Mouse (Mus musculus): ENCODE measurements around the gene Gsdmc4.

- TF ChIP-seq CTCF (IDR thresholded peaks at IDR 0.05; ENCODE audit: low read depth) (no peak), EP300 (optimal IDR thresholded peaks at IDR 0.05) (no peak)
Measured at GRCm38 (mm10) chr15:63931404-63931803, 19.3 kb upstream of the Gsdmc4 start.
